Mouse (Mus musculus) bone marrow macrophage, adult 2 months (primary cell): ENCODE measurements around the gene Jam3.

ENCODE experiments used
- CTCF ChIP-seq: IDR thresholded peaks from 2 replicates; pipeline ENCODE4 v1.5.1; 2012; ENCODE audit warnings: low read depth, mild to moderate bottlenecking, low read length, moderate library complexity
- POLR2A ChIP-seq: IDR thresholded peaks from 2 replicates; pipeline ENCODE4 v1.6.1; 2012; ENCODE audit warnings: mild to moderate bottlenecking, low read depth, low read length, borderline replicate concordance

GRCm38 (mm10) chr9:27058341-27058740 is 96.9 kb downstream of the Jam3 start:
- TF ChIP-seq CTCF (no peak), POLR2A (no peak)
